Mouse (Mus musculus): ENCODE results near the gene Dock2.

- TF ChIP-seq CTCF (IDR thresholded peaks at IDR 0.05; ENCODE audit: borderline replicate concordance, extremely low read depth, insufficient read depth, insufficient read length) (no peak), POLR2A (IDR thresholded peaks at IDR 0.05; ENCODE audit: borderline replicate concordance, extremely low read depth, insufficient read depth, insufficient read length, poor library complexity, severe bottlenecking) (no peak)
Measured at GRCm38 (mm10) chr11:34239691-34240090, 544.0 kb downstream of the Dock2 start.
